Mouse (Mus musculus): Measurements from ENCODE around the gene Slc25a43. TPM values are rescaled to one million over a fixed set of nuclear protein-coding genes. Genes with fewer than 3 reads are reported as not detected.

Slc25a43 gene
- total RNA-seq (2021), result under 1 TPM in 1 of 2 experiments, not detected in 1; 0.41 TPM
- long read RNA-seq, experiment 1, result 0 reads
- long read RNA-seq, experiment 2, result 0 reads

GRCm38 (mm10) chrX:36743503-36744101 lies at the start of gene Slc25a43:
TSS of gene Slc25a43 (plus strand) at chrX:36743659.
- Histone ChIP-seq H3K4me3 (peak within 1 kb of the TSS; percentile 34), H3K27ac (no peak within 1 kb of the TSS; the same call in 1 of the 2 replicates)
- no peak for DNase-seq (ENCODE audit: extremely low spot score in 1 of 2, low spot score in 2 of 2)
- no peak for TF ChIP-seq CTCF (IDR thresholded peaks at IDR 0.05)
- intact Hi-C loops (cut with DNase I), result loop anchor here (2.0 kb wide), 1 partner anchor 99 kb away; the partner anchor contains the start of gene Akap17b

- Histone ChIP-seq H3K27ac (no peak overlapping the region), H3K4me3 (no peak overlapping the region)
- intact Hi-C loops (cut with DNase I), result no loop called here
- DNase-seq (ENCODE audit: extremely low spot score in 1 of 2, low spot score in 2 of 2), result no peak
- no peak for TF ChIP-seq CTCF (IDR thresholded peaks at IDR 0.05)
Observed at GRCm38 (mm10) chrX:36740124-36740951, 3.1 kb upstream of the Slc25a43 start.

GRCm38 (mm10) chrX:36741278-36741677 lies 2.2 kb upstream of the Slc25a43 start:
- DNase-seq (ENCODE audit: extremely low spot score in 1 of 2, low spot score in 2 of 2), result no peak
- intact Hi-C loops (cut with DNase I), result no loop called here
- H3K4me3 ChIP-seq, result no peak overlapping the region
- TF ChIP-seq CTCF (IDR thresholded peaks at IDR 0.05), result no peak
- H3K27ac ChIP-seq, result no peak overlapping the region

GRCm38 (mm10) chrX:36742744-36743143 lies 715 bp upstream of the Slc25a43 start:
- Histone ChIP-seq H3K27ac (no peak overlapping the region), H3K4me3 (no peak overlapping the region)
- intact Hi-C loops (cut with DNase I), result no loop called here
- TF ChIP-seq CTCF (IDR thresholded peaks at IDR 0.05), result no peak
- DNase-seq (ENCODE audit: extremely low spot score in 1 of 2, low spot score in 2 of 2), result no peak

- Histone ChIP-seq H3K4me3 (no peak overlapping the region), H3K27ac (no peak overlapping the region; the same call in 1 of the 2 replicates)
- intact Hi-C loops (cut with DNase I), result loop anchor here (2.0 kb wide), 1 partner anchor 100 kb away; the partner anchor contains the start of gene Akap17b
- no peak; the same call in 1 of the 2 replicates for TF ChIP-seq CTCF (IDR thresholded peaks at IDR 0.05)
- peak; percentile 19 to 36 for DNase-seq (ENCODE audit: extremely low spot score in 1 of 2, low spot score in 2 of 2)
Observed at GRCm38 (mm10) chrX:36744735-36745134, 1.3 kb downstream of the Slc25a43 start.

GRCm38 (mm10) chrX:36745333-36745732 lies 1.9 kb downstream of the Slc25a43 start:
- intact Hi-C loops (cut with DNase I), result loop anchor here (2.0 kb wide), 1 partner anchor 101 kb away; the partner anchor contains the start of gene Akap17b

GRCm38 (mm10) chrX:36746789-36747188 lies 3.3 kb downstream of the Slc25a43 start:
- no peak for TF ChIP-seq CTCF (IDR thresholded peaks at IDR 0.05)
- intact Hi-C loops (cut with DNase I), result no loop called here
- DNase-seq (ENCODE audit: extremely low spot score in 1 of 2, low spot score in 2 of 2), result no peak
- Histone ChIP-seq H3K27ac (0 out of 2 replicates have a peak overlapping the region, but pooled peaks have one; percentile 4), H3K4me3 (no peak overlapping the region)

More at GRCm38 (mm10) chrX:36745333-36745732, 1.9 kb downstream of the Slc25a43 start:
- H3K27ac ChIP-seq, result no peak overlapping the region
- TF ChIP-seq CTCF (IDR thresholded peaks at IDR 0.05), result no peak
- no peak for DNase-seq (ENCODE audit: extremely low spot score in 1 of 2, low spot score in 2 of 2)
- H3K4me3 ChIP-seq, result no peak overlapping the region

- DNase-seq (ENCODE audit: extremely low spot score in 1 of 2, low spot score in 2 of 2), result no peak
- no peak overlapping the region for H3K4me3 ChIP-seq
- intact Hi-C loops (cut with DNase I), result no loop called here
- H3K27ac ChIP-seq, result peak overlapping the region; percentile 21; the same call in 1 of the 2 replicates
- no peak for TF ChIP-seq CTCF (IDR thresholded peaks at IDR 0.05)
Observed at GRCm38 (mm10) chrX:36748573-36748972, 5.1 kb downstream of the Slc25a43 start.

- no peak overlapping the region; the same call in 1 of the 2 replicates for H3K27ac ChIP-seq
- intact Hi-C loops (cut with DNase I), result no loop called here
- TF ChIP-seq CTCF (IDR thresholded peaks at IDR 0.05), result no peak
- no peak overlapping the region for H3K4me3 ChIP-seq
- no peak for DNase-seq (ENCODE audit: extremely low spot score in 1 of 2, low spot score in 2 of 2)
Observed at GRCm38 (mm10) chrX:36749281-36749785, 5.9 kb downstream of the Slc25a43 start.

- no peak for TF ChIP-seq CTCF (IDR thresholded peaks at IDR 0.05)
- Histone ChIP-seq H3K27ac (no peak overlapping the region), H3K4me3 (no peak overlapping the region)
- no peak for DNase-seq (ENCODE audit: extremely low spot score in 1 of 2, low spot score in 2 of 2)
- intact Hi-C loops (cut with DNase I), result no loop called here
Observed at GRCm38 (mm10) chrX:36750591-36750990, 7.1 kb downstream of the Slc25a43 start.

- no peak overlapping the region for H3K27ac ChIP-seq
- DNase-seq (ENCODE audit: extremely low spot score in 1 of 2, low spot score in 2 of 2), result no peak
- no peak overlapping the region for H3K4me3 ChIP-seq
- TF ChIP-seq CTCF (IDR thresholded peaks at IDR 0.05), result no peak
- intact Hi-C loops (cut with DNase I), result no loop called here
Observed at GRCm38 (mm10) chrX:36752586-36752985, 9.1 kb downstream of the Slc25a43 start.
